Mouse (Mus musculus) layer of hippocampus, adult 2 months (tissue): ENCODE data around the gene Tnp2. TPM values are rescaled to one million over a fixed set of nuclear protein-coding genes. Genes with fewer than 3 reads are reported as not detected.

Experiments used
- DNase-seq, 2 experiments: peaks; one replicate each; pipeline ENCODE4 v3.0.0; 2022; ENCODE audit warnings: low spot score in 2 of 2
- H3K27ac ChIP-seq: fragments of 200-600 bp; 2 replicates; pipeline ENCODE4 v1.8.1; 2022
- H3K4me3 ChIP-seq: fragments of 200-600 bp; 2 replicates; pipeline ENCODE4 v1.8.1; 2022; ENCODE audit warnings: mild to moderate bottlenecking
- CTCF ChIP-seq: fragments of 200-600 bp; conservative IDR thresholded peaks from 2 replicates; pipeline ENCODE4 v1.8.1; 2022; ENCODE audit warnings: antibody characterized with exemption, mild to moderate bottlenecking, moderate library complexity
- total RNA-seq, 2 experiments: library from RNA; stranded (reverse); gene quantifications; 2 replicates each; pipeline ENCODE4 v1.2.3; 2021

Tnp2 gene
- total RNA-seq, 2 experiments from 2014 or later, result not detected

- no peak for DNase-seq
- Histone ChIP-seq H3K27ac (no peak overlapping the region), H3K4me3 (no peak overlapping the region)
- TF ChIP-seq CTCF, result no peak
Measured at GRCm38 (mm10) chr16:10749226-10749625, 39.2 kb downstream of the Tnp2 start.

- Histone ChIP-seq H3K27ac (peak overlapping the region; percentile 57; the same call in 1 of the 2 replicates), H3K4me3 (no peak overlapping the region)
- TF ChIP-seq CTCF, result no peak
- no peak for DNase-seq
Measured at GRCm38 (mm10) chr16:10741082-10741481, 47.4 kb downstream of the Tnp2 start.

GRCm38 (mm10) chr16:10739854-10740398 is 48.5 kb downstream of the Tnp2 start:
- no peak for DNase-seq
- no peak for TF ChIP-seq CTCF
- Histone ChIP-seq H3K27ac (peak overlapping the region; percentile 57; the same call in 1 of the 2 replicates), H3K4me3 (no peak overlapping the region)

GRCm38 (mm10) chr16:10738866-10739265 is 49.6 kb downstream of the Tnp2 start:
- no peak for TF ChIP-seq CTCF
- no peak overlapping the region for H3K27ac ChIP-seq
- no peak overlapping the region for H3K4me3 ChIP-seq
- DNase-seq, result no peak

Other genes starting within 250 kb of the Tnp2 start
- gene Dexi, start 245.6 kb downstream of the Tnp2 start, total RNA-seq, result 10 to 100 TPM; 61.8 to 63.1 TPM
- gene Clec16a, start 243.3 kb downstream of the Tnp2 start, total RNA-seq, result 100 to 1,000 TPM in 1 of 2 experiments, 10 to 100 TPM in 1; 98.8 to 105 TPM
- under 1 TPM; 0.59 to 0.97 TPM for gene Socs1, start 3.1 kb downstream of the Tnp2 start, total RNA-seq
- gene Prm3, start 2.3 kb upstream of the Tnp2 start, total RNA-seq, result not detected
- gene Prm2, start 7.5 kb upstream of the Tnp2 start, total RNA-seq, result not detected
- not detected for gene Prm1, start 17.2 kb upstream of the Tnp2 start, total RNA-seq
- not detected for gene Gm11172, start 24.3 kb upstream of the Tnp2 start, total RNA-seq
- under 1 TPM; 0.15 to 0.22 TPM for gene Rmi2, start 46.4 kb upstream of the Tnp2 start, total RNA-seq